Mouse (Mus musculus): ENCODE results near the gene Erp27.

GRCm38 (mm10) chr6:136922871-136923270, 891 bp upstream of the Erp27 start:
- TF ChIP-seq POLR2A (IDR thresholded peaks at IDR 0.05; ENCODE audit: extremely low read depth, insufficient read depth, low read length) (no peak), CTCF (IDR thresholded peaks at IDR 0.05; ENCODE audit: extremely low read depth, insufficient read depth, low read length) (no peak)

Data from cortical plate, adult 2 months (tissue).